Mouse (Mus musculus) monocyte, adult 5-6 weeks (primary cell): Measurements from ENCODE around the gene Ptma. TPM values are rescaled to one million over a fixed set of nuclear protein-coding genes. Genes with fewer than 3 reads are reported as not detected.

Experiments
- ATAC-seq: fragments of 153-309, 156-312 bp; replicated peaks from 2 replicates; pipeline ENCODE4 v1.8.0; 2017; ENCODE audit warnings: mild to moderate bottlenecking; ENCODE audit not compliant: low TSS enrichment, insufficient number of reproducible peaks, severe bottlenecking, poor library complexity, low FRiP score
- total RNA-seq: library from RNA; stranded (forward); fragments of 200-1000, 200-491, 200-594 nt; gene quantifications from 3 replicates; pipeline ENCODE4 v1.2.3, GENCODE M21; 2017

The Ptma gene
- total RNA-seq, 1 experiment from 2014 or later = 2,606 TPM

DNA sequence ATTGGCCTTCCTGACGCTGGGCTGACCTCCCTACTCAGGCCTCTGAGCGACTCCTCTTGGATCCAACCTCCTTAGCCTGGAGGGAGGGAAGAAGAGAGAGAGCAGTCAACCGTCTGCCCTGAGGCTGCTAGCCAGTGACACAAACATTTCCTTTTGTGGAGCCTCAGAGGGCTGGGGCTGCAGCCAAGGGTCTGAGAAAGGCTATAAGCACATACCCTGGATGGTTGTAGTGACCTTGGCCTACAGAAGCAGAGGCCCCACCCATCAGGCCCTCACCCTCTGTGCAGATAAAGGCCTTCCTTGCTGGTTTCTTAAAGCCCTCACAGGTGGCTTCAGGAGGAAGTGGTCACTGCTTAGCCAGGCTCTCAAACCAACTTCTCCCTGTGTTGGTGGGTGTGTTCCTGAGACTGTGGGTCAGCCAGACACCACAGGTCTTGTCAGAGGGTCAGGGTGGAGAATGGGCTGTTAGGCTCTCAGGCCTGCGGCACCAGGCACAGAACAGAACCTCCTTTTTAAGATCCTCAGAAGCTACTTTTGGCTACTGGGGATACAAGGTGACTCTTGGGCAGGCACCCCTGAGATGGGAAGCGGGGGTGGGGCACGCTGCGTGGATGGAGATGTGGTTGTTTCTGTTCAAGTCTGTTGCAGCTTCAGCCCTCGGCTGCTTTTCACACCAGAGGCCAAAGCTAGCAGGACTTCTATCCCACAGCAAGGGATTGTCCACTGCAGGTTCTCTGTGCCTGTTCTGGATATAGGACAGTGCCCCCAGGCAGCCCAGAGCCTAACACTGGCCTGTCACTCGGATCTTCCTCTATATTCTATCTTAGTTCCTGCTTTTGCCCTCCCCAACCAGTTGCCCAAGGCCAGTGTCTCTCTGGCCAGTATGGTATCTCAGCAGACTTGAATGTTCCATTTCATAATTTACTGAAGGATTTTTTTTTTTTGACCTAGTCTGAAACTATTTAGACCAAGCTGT is 34.1 kb upstream of the Ptma start:
- ATAC-seq = peak; percentile 73

DNA sequence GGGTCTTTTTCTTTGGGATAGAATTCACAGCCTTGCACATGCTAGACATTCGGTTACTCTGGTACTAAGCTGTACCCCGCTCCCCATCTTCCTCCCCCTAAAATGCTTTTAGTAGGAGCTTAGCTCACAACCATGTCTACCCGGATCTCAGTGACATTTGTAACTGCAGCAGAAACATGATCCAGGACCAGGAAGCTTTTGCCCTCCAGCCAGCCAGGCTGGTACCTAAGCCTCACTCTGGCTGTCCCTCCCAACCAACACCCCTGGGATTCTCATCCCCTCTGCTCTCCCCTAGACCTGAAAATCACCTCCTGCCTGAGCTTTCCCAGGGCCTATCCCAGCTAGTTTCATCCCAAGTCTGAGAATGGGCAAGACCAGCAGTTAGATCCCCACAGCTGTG is 32.7 kb upstream of the Ptma start:
- ATAC-seq = no peak

DNA sequence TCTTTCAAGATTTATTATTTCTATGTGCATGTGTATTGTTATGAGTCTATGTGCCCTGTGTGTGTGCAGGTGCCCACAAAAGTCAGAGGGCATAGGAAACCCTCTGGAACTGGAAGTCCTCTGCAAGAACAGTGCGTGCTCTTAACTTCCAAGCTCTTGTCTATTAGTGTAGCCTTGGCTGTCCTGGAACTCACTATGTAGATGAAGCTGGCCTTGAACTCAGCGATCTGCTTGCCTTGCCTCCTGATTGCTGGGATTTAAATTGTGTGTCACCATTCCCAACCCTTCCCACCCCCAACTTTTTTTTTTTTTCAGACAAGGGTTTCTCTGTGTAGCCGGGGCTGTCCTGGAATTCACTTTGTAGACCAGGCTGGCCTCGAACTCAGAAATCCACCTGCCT is 30.2 kb upstream of the Ptma start:
- no peak for ATAC-seq

DNA sequence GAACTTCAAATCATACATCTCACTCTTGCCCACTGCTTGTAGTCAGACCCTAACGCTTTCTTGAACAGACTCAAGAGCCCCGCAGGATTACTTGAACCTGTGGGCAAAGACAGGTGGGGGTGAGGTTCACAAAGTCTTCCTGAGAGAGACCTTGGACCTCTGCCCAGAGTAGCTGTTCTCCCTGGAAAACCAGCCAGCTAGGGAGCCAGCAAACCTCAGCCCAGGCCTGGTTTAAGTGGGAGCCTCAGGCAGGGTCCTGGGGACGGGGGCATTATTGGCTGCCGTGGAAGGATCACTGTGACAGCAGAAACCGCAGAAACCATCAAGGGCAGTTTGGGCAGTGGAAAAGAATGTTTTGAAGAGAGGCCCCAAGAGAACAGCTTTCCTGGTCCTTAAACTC is 29.2 kb upstream of the Ptma start:
- ATAC-seq = no peak

DNA sequence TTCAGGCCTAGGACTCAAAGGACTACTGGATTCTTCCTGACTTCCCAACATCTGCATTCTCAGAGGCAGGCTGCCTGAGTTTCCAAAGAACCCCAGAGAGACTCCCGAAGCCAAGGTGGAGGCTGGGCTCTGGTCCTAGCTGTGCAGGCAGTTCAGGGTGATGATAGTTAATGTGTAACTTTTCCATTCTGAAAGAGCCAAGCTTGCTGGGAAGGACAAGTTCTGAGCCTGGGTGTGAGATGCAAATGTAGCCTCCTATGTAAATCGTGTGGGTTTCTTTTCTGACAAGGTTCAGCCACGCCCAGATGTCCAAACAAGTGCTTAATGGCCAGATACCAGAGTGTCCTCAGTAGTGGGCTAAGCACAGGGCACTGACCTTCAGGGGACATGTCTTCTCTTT is 28.5 kb upstream of the Ptma start:
- ATAC-seq = peak; percentile 38

DNA sequence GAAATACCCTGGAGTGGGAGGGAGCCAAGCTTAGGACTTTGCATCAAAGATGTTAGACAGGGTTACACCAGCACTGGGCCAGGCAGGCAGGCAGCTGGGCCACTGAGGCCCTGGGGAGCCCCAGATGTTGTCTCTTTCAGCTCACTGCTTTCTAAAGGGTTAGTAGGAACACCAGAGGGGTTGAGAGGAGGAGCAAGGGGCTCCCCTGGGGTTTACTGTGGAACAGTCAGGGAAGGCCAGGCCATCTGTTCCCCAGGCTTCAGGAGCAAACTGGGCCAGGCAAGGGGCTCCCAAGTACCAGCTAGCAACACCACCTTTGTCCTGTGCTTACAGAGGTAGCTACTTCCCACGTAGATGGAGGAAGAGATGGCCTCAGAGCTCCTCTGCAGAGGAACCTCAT is 27.9 kb upstream of the Ptma start:
- ATAC-seq = no peak

DNA sequence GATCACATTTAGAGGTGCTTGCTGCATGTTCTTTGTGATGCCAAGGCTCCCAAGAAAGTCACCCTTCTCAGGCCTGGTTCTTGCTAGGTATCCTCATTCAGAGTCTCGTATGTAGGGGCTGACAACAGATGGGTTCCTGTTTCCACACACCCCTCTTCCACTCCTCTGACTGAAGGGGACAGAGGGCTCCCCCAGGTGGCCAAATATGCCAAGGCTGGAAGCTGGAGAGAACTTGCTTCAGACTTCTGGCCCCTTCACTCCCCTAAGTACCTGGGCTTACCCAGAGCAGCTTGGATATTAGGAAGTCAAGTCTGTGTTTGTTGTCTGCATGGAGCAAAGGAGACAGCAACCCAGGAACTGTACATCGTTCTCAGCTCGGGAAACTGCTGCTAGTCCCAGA is 26.6 kb upstream of the Ptma start:
- ATAC-seq = peak; percentile 27; the same call in 1 of the 2 replicates

DNA sequence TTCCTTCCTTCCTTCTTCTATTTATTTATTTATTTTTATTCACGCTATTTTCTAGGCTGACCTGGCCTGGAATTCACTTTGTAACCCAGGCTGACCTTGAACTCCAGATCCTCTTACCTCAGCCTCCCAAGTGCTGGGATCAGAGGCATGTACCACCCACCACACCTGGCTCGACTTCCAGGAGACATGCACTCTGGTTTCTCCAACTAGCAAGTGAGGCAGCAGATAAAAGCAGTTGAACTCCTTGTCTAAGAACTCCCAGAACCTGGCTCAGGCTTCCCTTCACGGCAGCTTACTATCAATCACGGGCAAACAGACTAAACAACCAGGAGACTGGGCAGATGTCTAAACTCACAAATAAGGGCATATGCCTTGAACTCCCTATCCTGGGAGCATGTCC is 25.8 kb upstream of the Ptma start:
- ATAC-seq = no peak

DNA sequence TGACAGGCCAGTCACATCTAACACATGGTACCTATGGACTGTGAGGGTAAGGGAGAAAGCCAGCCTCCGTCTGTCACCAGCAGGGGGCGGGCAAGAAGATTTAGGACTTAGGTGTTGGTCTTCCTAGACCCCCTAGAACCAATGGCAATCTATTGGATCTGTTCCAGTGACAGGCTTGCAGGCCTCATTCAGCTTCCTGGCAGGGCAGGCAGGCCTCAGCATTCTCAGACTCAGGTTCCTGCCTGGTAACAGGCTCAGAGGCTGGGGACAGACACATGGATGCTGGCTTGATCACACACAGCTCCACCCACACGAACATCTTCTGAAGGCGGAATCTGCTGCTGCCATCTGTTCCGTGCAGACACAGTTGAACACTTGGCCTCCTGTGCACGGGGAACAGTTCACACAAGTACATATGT is 25.4 kb upstream of the Ptma start:
- ATAC-seq = no peak

DNA sequence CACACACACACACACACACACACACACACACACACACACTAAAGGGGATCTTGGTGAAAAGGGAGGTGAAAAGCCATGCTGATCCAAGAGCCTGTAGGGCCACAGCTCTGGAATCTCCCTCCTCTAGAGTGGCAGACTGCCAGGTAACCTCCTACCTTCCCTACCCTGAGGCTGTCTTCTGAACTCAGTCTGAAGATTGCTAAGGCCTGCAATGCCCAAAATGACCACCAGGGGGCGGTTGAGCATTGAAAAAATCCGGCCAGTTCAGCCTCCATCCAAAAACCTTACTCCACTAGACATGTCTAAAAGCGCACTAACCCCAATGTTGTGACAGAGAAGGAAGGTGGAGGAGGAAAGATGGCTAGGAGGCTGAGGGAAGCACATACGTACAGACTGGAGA is 25.0 kb upstream of the Ptma start:
- ATAC-seq = peak; percentile 23

DNA sequence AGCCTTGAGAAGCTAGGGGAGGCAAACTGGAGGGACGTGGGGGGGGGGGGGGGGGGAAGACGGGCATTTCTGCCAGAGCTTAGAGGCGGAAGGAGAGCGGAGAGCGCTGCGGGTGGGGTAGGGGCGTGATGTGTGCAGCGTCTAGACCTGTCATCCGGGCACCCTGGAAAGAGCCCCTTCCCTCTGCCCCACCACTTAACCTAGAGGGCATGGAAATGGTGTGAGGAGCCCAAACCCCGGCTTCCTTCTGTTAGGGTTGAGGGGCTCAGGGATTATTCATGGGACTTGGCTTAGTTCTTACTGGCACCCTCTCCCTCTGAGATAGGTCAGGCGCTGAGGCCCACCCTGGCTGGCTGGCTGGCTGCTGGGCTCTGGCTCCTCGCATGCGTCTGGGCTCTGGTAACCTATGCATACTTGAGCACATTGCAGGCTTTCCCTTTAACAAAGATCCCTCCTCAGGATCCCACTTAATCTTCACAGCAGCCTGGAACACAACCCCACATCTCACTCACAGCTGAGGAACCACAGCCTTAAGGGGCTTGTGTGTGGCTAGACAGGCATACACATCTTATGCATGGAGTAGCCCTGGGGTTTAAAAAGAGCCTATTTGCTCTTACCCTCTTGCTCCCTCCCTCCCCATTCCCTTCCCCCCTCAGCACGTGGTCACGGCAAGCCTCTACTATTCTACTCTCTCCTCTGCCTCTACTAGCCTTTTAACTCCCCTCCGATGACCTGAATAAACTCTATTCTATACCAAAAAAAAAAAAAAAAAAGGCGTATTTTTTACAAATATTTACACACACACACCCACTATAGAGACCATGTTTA is 24.1 kb upstream of the Ptma start:
- ATAC-seq = no peak

DNA sequence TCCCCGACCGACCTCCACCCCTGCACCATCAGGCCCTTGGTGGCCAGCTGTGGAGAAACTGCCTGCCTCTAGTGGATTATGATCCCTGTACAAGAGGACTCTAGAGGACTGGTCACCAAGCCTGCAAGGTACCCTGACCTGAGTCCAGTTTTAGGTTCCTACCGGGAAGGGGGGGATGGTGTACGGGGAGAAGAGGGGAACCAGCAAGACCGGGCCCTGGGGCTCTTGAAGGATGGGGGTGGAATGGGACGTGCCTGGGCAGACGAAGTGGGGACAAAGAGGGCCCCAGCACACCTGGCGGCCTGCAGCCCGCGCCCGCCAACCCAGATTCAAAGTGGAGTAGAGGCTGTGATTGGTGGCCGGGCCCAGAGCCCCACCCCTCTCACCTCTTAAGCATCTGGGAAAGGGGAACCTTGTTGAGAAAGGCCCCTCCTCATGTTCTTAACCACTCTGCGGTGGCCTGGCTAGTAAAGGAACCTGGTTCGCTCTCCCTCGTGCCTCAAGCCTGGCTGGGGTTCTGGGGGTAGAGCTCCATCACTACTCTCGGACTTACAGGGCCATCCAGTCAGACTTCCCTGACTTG is 23.3 kb upstream of the Ptma start:
- ATAC-seq = peak; percentile 47

DNA sequence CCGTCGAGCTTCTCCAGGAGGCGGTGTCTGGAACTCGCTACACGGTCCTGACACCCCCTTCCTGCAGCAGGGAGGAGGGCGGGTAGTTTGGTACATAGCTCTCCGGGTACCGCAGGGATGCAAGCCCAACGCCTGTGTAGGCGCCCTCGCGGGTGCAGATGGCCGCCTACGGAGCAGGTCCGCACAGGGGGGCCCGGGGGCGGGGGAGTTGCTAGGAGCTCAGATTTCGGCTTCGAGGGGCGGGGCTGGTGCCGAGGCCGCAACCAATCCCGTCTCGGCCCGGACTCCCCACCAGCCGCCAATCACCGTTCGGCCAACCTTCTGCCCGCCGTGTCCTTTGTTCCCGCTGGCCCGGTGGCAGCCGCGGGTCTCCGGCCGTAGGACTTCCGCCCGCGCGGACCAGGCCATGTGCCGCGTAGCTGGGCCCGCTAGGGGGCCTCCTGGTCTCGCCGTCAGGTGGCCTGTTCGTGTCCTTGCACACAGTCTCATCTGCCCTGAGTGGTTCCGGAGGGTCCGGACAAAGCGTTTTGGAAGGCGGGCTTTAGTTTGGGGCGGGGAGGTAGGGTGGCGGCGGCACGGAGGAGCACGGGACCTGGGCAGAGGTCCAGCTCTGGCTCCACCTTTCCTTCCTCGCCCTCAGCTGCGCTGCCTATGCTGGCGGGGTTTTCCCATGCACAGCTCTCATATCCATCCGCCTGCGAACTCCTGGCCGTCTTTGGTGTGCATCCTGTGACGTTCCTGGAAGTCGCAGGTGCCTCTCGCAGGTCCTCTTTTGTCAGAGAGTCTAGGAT is 22.4 kb upstream of the Ptma start:
- ATAC-seq = peak; percentile 48

DNA sequence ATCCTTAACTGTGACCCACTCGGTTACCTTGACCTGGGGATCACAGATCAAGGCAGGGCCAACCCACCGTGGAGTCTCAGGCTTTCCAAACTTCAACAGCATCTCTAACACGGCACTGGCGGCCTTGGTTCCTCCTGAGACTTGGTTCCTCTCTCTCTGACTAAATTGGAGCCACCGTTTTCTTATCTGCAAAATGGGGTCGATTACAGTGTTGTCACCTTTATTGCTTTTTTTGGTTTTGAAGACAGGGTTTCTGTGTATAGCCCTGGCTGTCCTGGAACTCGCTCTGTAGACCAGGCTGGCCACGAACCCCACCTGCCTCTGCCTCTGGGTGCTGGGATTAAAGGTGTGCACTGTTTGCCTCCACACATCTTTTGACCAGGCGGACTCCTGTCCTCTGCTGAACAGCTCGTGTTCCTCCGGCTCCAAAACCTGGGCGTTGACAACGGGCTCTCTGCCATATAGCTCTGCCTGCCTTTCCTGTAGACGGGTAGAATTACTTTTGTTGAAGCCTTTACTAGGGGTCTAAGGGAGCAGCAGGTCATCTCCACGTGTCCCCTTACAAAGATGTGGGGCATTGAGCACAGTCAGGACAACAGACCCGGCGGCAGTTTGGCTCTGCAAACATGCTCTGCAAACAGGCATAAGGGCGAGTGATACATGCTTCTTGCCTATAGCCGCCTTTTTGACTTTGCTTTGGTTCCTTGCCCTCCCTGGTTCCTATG is 21.7 kb upstream of the Ptma start:
- no peak for ATAC-seq

DNA sequence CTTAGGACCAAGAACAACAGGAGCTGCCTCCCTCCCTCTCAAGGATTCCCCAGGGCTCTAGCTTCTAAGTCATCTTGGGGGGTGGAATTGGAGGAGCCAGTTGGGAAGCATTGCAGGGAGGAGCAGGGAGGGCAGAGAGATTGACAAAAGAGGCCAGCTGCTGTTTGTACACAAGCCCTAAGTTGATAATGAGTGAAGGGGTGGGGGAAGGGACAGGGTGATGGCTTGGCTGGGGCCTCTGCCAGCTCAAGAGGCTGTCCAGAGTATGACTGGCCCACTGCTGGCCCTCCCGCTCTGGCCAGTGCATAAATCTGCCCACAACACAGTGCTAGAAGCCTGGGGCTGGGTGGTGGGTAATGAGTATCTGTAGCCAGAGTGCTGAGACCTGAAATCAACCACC is 21.1 kb upstream of the Ptma start:
- no peak for ATAC-seq

DNA sequence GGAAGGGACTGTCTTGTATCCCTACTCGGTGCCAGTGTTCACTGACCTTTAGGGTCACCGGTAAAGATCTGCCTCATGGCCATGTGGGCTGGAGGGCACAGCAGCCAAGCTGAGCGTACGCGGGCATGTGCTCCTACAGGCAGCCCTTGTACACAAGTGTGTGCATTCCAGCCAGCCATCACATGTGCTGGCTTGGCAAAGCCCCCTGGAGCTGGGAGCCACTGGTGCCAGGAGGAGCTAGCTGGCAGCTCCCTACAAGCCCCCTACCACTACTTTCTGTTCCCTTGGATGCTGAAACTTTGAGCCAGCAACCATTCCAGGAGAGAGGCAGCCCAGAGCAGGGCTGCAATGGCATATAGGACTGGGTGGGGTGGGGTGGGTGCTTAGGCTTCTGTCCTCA is 20.1 kb upstream of the Ptma start:
- ATAC-seq = no peak

DNA sequence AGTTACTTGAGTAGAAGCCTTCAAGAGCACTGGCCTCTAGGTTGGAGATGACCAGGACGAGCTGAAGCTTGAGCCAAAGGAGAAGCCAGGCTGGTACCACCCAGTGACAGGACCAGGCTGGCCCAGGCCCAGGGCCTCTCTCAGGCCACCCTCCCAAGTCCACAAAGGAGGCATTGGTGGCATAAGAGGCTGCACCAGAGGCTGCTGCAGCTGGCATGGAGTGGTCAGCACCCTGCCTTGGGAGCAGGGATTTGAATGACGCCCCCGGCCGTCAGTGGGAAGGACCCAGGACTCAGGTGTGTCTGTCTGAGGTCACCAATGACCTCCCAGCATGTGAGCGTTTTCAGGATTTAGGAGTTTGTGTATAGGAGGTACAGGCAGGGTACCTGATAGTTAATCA is 18.7 kb upstream of the Ptma start:
- ATAC-seq = no peak

DNA sequence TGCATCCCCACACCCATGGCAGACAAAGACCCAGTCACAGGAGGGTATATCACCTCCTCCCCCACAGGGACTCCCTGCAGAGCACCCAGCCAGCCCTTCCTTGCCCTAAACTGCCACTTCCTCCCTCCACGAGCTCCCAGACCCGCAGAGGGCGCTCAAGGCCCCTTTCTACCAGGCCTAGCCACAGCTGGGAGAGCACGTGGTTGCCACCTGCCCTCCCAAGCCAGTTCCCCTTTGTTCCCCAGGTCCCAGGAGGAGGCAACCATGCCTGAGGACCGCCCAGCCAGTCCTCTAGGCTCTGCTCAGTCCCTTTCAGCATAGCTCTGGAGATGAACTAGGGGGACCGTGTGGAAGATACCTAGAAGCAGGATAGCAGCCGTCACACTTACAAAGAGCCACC is 17.1 kb upstream of the Ptma start:
- peak; percentile 94 for ATAC-seq
